Mouse (Mus musculus): Measurements from ENCODE around the gene Iglon5.

The Iglon5 gene

DNA sequence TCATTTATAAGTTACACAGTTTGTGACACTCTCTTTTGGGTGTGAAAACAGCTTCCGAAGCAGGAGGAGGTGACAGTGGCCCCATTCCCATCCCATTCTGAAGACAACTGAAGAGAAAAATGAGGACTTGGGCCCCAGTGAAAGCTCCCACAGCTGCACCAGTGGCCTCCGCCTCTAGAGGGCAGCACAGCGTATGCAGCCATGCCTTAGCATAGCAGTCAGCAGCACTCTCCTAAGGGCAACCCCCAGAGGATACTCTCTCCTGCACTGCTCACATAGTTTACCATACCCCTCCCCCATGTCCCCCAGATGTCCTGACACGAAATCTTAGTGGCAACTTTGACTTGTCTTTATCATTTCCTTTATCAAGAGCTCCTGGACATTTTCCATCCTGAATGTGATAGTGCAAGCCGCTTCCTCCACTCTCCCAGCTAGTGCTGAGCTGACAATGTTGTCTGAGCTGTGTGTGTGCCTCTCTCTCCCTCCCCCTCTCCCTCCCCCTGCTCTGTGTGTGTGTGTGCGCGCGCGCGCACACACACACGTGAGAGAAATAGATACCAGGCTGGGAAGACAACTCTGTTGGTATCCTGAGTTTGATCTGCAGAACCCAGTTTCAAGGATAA lies 66.8 kb downstream of the Iglon5 start:
- peak; percentile 89 for DNase-seq
